Mouse (Mus musculus): ENCODE data around the gene Spata16.

DNA sequence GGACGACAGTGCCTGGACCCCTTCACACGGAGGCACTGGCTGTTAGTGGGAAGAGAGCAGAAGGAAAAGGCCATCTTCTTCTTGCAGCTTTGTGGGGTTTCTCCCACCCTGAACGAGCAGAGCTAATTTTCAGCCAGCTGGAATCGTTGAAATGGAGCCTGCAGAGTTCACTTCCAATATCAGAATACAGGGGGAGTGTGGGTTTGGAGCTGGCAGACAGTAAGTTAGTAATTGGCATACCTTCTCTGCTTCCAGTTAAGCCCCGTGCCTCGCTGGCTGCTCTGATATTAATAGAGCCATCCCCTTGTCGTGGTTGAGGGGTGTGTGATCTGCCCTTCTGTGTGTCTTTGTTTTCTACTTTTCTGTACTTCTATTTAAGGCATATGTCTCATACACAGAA lies 9.4 kb downstream of the Spata16 start:
- no peak for TF ChIP-seq KAT2A (IDR thresholded peaks at IDR 0.05; ENCODE audit: insufficient replicate concordance, low read length)
- no peak for TF ChIP-seq RAD21 (IDR thresholded peaks at IDR 0.05; ENCODE audit: low read depth, low read length)
- no peak for TF ChIP-seq USF1 (IDR thresholded peaks at IDR 0.05; ENCODE audit: low read depth, low read length)
- TF ChIP-seq HCFC1 (IDR thresholded peaks at IDR 0.05; ENCODE audit: low read depth, low read length), result no peak
- TF ChIP-seq NRF1 (IDR thresholded peaks at IDR 0.05; ENCODE audit: low read depth, low read length), result no peak
- no peak for TF ChIP-seq POLR2A (IDR thresholded peaks at IDR 0.05; ENCODE audit: low read depth, low read length)
- no peak for TF ChIP-seq CTCF (conservative IDR thresholded peaks at IDR 0.05 in 1 of 2, IDR thresholded peaks at IDR 0.05 in 1 of 2; ENCODE audit: low read depth in 2 of 2, low read length in 2 of 2)
- TF ChIP-seq EP300 (IDR thresholded peaks at IDR 0.05; ENCODE audit: low read length), result no peak
- no peak for TF ChIP-seq BHLHE40 (IDR thresholded peaks at IDR 0.05; ENCODE audit: low read depth, low read length)
- no peak for TF ChIP-seq TBP (conservative IDR thresholded peaks at IDR 0.05; ENCODE audit: low read depth, low read length)
- no peak for TF ChIP-seq ZC3H11A (IDR thresholded peaks at IDR 0.05; ENCODE audit: low read depth, low read length)
- no peak for TF ChIP-seq CHD1 (IDR thresholded peaks at IDR 0.05; ENCODE audit: low read depth, low read length)
- no peak for TF ChIP-seq MAFK (IDR thresholded peaks at IDR 0.05; ENCODE audit: insufficient replicate concordance, low read length)
- no peak for TF ChIP-seq GABPA (IDR thresholded peaks at IDR 0.05; ENCODE audit: insufficient replicate concordance, low read depth, low read length)

All from CH12.LX (cell line).